Mouse (Mus musculus): ENCODE results near the gene Hsdl2. TPM values are rescaled to one million over a fixed set of nuclear protein-coding genes. Genes with fewer than 3 reads are reported as not detected.
"Not testable (repeated sequence)": the region's sequence is repeated elsewhere in the genome, so short reads cannot be mapped to it uniquely, and the experiment has no call there.

The Hsdl2 gene
- total and polyA plus RNA-seq, 2 experiments from 2014 or later, result 23.6 to 48.8 TPM

- WGBS, result 14% methylated on average over 11 of the region's 11 CpGs
Measured at GRCm38 (mm10) chr4:59549977-59550560, 31.3 kb upstream of the Hsdl2 start.

DNA sequence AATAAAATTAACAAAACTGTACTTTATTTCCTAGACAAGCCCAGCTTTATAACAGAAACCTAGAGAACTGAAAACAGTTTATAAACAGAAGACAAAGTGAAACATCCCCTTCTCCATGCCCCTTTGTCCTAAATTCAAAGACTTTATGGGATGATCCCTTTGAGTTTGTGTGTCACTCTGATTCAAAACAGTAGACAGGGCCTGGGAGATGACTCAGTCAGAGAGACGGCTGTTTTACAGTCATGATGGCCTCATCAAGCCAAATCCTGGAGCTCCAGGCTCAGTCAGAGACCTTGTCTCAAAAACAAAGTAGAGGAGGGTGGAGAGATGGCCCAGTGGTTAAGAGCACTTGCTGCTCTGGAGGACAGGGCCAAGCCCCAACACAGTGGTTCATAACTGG lies 29.5 kb upstream of the Hsdl2 start:
- WGBS, result 88% methylated on average over 1 of the region's 1 CpGs
- no peak overlapping the region for H3K9ac ChIP-seq (replicated peaks; ENCODE audit: low read length)
- H3K27me3 ChIP-seq (ENCODE audit: insufficient read depth, low read length), result no peaks in the 10 kb centered on the region
- DNase-seq (ENCODE audit: low spot score) (no peak), ATAC-seq (no peak)
- no peak for TF ChIP-seq CTCF (IDR thresholded peaks at IDR 0.05; ENCODE audit: low read depth)
- H3K4me1 ChIP-seq (ENCODE audit: insufficient read depth, low read length), result 0 out of 2 replicates have a peak, but pooled peaks cover 7% of the 10 kb centered on the region
- no peaks in the 10 kb centered on the region for H3K9me3 ChIP-seq (ENCODE audit: low read length)
- H3K36me3 ChIP-seq (ENCODE audit: insufficient read depth, low read length), result no peaks in the 10 kb centered on the region
- H3K4me3 ChIP-seq (ENCODE audit: low read length), result no peak overlapping the region
- H3K4me2 ChIP-seq (ENCODE audit: low read depth, low read length), result no peak overlapping the region
- H3K27ac ChIP-seq, result no peak overlapping the region

More at GRCm38 (mm10) chr4:59549977-59550560, 31.3 kb upstream of the Hsdl2 start:
- DNase-seq (ENCODE audit: low spot score), result peak; percentile 3
- TF ChIP-seq CTCF (IDR thresholded peaks at IDR 0.05; ENCODE audit: low read depth), result no peak
- Histone ChIP-seq H3K27ac (peak overlapping the region; percentile 85; the same call in 1 of the 2 replicates), H3K27me3 (ENCODE audit: insufficient read depth, low read length) (no peaks in the 10 kb centered on the region), H3K4me3 (ENCODE audit: low read length) (peak overlapping the region; percentile 61), H3K36me3 (ENCODE audit: insufficient read depth, low read length) (no peaks in the 10 kb centered on the region), H3K4me1 (ENCODE audit: insufficient read depth, low read length) (0 out of 2 replicates have a peak, but pooled peaks cover 7% of the 10 kb centered on the region), H3K9me3 (ENCODE audit: low read length) (no peaks in the 10 kb centered on the region), H3K4me2 (ENCODE audit: low read depth, low read length) (peak overlapping the region; percentile 65), H3K9ac (replicated peaks; ENCODE audit: low read length) (peak overlapping the region; percentile 83)
- ATAC-seq, result no peak

DNA sequence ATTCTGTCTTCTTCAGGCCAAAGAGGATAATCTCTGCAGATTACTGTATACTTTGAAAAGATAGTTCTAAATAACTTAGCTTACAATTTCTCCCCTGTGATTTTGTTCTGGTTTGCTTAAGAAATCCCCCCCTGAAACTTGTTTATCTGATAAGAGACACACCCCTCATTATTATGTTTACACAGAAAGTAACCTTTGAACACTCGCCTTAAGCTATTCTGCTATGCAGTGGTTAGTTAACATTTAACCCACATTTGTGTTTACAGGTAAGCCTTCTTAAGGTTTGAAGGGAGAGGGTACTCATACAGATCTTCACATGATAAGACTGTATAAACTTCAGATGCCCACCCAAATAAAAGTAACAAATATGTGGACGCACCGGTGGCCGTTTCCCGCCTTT lies 28.5 kb upstream of the Hsdl2 start:
- Histone ChIP-seq H3K9me3 (ENCODE audit: low read length) (no peaks in the 10 kb centered on the region), H3K4me1 (ENCODE audit: insufficient read depth, low read length) (0 out of 2 replicates have a peak, but pooled peaks cover 4% of the 10 kb centered on the region), H3K4me2 (ENCODE audit: low read depth, low read length) (no peak overlapping the region), H3K9ac (replicated peaks; ENCODE audit: low read length) (no peak overlapping the region), H3K27ac (no peak overlapping the region), H3K27me3 (ENCODE audit: insufficient read depth, low read length) (no peaks in the 10 kb centered on the region), H3K36me3 (ENCODE audit: insufficient read depth, low read length) (no peaks in the 10 kb centered on the region), H3K4me3 (ENCODE audit: low read length) (no peak overlapping the region)
- DNase-seq (ENCODE audit: low spot score), result no peak
- no peak for ATAC-seq
- 93% methylated on average over 5 of the region's 5 CpGs for WGBS
- no peak for TF ChIP-seq CTCF (IDR thresholded peaks at IDR 0.05; ENCODE audit: low read depth)

GRCm38 (mm10) chr4:59553576-59553975 lies 27.8 kb upstream of the Hsdl2 start:
- ATAC-seq (no peak), DNase-seq (ENCODE audit: low spot score) (no peak)
- WGBS, result 82% methylated on average over 3 of the region's 3 CpGs
- Histone ChIP-seq H3K4me1 (ENCODE audit: insufficient read depth, low read length) (0 out of 2 replicates have a peak, but pooled peaks cover 4% of the 10 kb centered on the region), H3K27ac (no peak overlapping the region), H3K4me2 (ENCODE audit: low read depth, low read length) (no peak overlapping the region), H3K4me3 (ENCODE audit: low read length) (no peak overlapping the region), H3K9ac (replicated peaks; ENCODE audit: low read length) (no peak overlapping the region), H3K36me3 (ENCODE audit: insufficient read depth, low read length) (no peaks in the 10 kb centered on the region), H3K27me3 (ENCODE audit: insufficient read depth, low read length) (no peaks in the 10 kb centered on the region), H3K9me3 (ENCODE audit: low read length) (no peaks in the 10 kb centered on the region)
- no peak for TF ChIP-seq CTCF (IDR thresholded peaks at IDR 0.05; ENCODE audit: low read depth)

DNA sequence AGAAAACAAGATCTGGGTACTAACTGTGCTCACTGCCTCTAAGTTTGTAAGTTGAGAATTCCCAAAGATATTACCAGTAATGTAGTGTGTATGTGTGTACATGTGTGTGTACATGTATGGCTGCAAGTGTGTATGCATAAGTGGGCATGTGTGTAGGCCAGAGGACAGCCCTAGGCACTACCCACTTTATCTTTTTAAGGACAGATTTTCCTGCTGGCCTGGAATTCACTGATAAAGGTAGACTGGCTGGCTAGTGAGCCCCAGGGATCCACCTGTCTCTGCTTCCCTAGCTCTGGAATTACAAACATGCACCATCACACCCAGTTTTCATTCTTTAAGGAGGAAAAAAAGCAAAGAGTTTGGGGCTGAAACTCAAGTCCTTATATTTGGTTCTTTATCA lies 26.2 kb upstream of the Hsdl2 start:
- no peaks in the 10 kb centered on the region for H3K27me3 ChIP-seq (ENCODE audit: insufficient read depth, low read length)
- no peak overlapping the region for H3K4me2 ChIP-seq (ENCODE audit: low read depth, low read length)
- H3K27ac ChIP-seq, result no peak overlapping the region
- no peaks in the 10 kb centered on the region for H3K36me3 ChIP-seq (ENCODE audit: insufficient read depth, low read length)
- DNase-seq (ENCODE audit: low spot score) (no peak), ATAC-seq (no peak)
- no peak for TF ChIP-seq CTCF (IDR thresholded peaks at IDR 0.05; ENCODE audit: low read depth)
- H3K4me3 ChIP-seq (ENCODE audit: low read length), result no peak overlapping the region
- H3K4me1 ChIP-seq (ENCODE audit: insufficient read depth, low read length), result no peaks in the 10 kb centered on the region
- no peaks in the 10 kb centered on the region for H3K9me3 ChIP-seq (ENCODE audit: low read length)
- no peak overlapping the region for H3K9ac ChIP-seq (replicated peaks; ENCODE audit: low read length)

DNA sequence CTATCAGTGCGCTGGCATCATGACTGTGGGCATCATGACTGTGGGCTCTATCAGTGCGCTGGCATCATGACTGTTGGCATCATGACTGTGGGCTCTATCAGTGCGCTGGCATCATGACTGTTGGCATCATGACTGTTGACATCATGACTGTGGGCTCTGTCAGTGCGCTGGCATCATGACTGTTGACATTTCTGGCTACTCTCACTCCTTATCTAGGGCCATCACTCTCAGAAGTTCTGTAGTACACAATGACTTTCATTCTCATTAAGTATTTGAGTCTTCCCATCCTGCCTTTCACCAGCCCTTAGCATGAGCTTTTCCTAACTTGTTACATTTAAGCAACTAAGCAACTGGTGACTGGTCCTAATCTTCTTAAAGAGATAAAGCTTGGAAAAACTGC lies 24.0 kb upstream of the Hsdl2 start:
- not testable (repeated sequence) for H3K9me3 ChIP-seq (ENCODE audit: low read length); H3K36me3 ChIP-seq (ENCODE audit: insufficient read depth, low read length); H3K27me3 ChIP-seq (ENCODE audit: insufficient read depth, low read length); DNase-seq (ENCODE audit: low spot score); H3K27ac ChIP-seq; H3K9ac ChIP-seq (replicated peaks; ENCODE audit: low read length); H3K4me2 ChIP-seq (ENCODE audit: low read depth, low read length); ATAC-seq; H3K4me3 ChIP-seq (ENCODE audit: low read length); H3K4me1 ChIP-seq (ENCODE audit: insufficient read depth, low read length)
- 93% methylated on average over 4 of the region's 4 CpGs for WGBS

DNA sequence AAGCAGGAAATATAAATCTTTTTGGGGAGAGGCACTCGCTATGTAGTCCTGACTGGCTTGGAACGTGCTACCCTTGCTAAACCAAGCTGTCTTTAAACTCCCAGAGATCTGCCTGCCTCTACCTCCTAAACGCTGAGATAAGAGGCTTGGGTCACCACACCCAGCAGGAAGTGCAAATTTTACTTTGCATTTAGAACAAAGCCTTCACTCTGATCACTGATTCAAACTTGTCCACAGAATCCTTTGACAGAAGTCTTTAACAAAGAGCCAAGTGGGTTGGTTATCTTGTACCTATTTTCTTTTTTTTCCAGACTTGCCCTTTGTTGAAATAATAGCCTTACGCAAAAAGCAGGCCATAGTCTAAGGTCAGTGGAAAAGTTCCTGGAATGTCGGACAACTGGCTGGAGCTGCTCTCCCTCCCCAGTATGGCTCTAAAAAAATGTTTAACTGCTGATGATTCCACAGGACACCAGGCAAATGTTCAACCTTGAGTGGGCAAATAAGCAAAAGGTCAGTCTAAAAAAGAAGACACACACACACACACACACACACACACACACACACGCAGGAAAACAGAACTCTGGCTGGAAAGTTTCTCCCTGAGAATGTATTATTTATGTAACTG lies 23.2 kb upstream of the Hsdl2 start:
- Histone ChIP-seq H3K9ac (replicated peaks; ENCODE audit: low read length) (no peak overlapping the region), H3K9me3 (ENCODE audit: low read length) (no peaks in the 10 kb centered on the region), H3K36me3 (ENCODE audit: insufficient read depth, low read length) (no peaks in the 10 kb centered on the region), H3K4me2 (ENCODE audit: low read depth, low read length) (no peak overlapping the region), H3K27me3 (ENCODE audit: insufficient read depth, low read length) (no peaks in the 10 kb centered on the region), H3K27ac (no peak overlapping the region), H3K4me1 (ENCODE audit: insufficient read depth, low read length) (no peaks in the 10 kb centered on the region), H3K4me3 (ENCODE audit: low read length) (no peak overlapping the region)
- 68% methylated on average over 6 of the region's 6 CpGs for WGBS
- ATAC-seq (no peak), DNase-seq (ENCODE audit: low spot score) (no peak)
- no peak for TF ChIP-seq CTCF (IDR thresholded peaks at IDR 0.05; ENCODE audit: low read depth)
